Mouse (Mus musculus) MN1 (cell line): ENCODE measurements around the gene Prpf8.
"Not testable (repeated sequence)": the region's sequence is repeated elsewhere in the genome, so short reads cannot be mapped to it uniquely, and the experiment has no call there.

Experiments
- DNase-seq: peaks from one replicate; pipeline ENCODE4 v3.0.0-alpha.2; 2016; ENCODE audit warnings: low spot score

Prpf8 gene

DNA sequence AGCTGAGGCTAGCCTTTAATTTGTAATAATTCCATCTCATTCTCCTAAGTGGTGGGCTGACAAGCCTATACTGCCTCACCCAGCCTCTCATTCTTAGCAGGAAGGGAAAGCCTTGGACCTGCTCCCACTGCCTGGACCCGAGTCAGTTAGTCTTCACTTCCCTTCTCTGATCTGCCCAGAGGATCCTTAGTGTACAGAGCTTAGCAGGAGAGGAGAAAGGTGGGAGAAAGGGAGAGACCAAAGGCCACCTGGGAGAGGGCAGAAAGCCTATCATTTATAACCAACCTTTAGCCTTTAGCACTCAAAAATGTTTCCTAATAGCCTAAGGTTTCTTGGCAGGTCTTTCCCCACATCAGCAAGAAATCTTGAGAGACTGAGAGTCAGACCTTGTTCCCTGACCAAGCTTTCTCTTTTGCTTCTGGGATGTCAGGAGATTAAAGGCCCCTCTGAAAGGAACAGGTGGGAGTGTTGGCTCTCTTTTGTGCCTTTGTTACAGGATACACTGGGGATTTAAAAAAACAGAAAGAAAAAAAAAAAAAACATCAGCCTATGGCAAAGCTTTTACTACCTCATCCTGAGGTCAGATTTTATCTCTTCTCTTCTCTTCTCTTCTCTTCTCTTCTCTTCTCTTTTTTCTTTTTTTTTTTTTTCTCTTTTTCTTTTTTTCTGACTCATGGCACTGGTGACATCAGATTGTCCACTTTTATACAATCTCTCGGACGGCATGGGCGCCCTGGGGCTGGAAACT is 47.8 kb downstream of the Prpf8 start:
- no peak for DNase-seq

GRCm38 (mm10) chr11:75535106-75535795 is 48.6 kb downstream of the Prpf8 start:
- DNase-seq: no peak

DNA sequence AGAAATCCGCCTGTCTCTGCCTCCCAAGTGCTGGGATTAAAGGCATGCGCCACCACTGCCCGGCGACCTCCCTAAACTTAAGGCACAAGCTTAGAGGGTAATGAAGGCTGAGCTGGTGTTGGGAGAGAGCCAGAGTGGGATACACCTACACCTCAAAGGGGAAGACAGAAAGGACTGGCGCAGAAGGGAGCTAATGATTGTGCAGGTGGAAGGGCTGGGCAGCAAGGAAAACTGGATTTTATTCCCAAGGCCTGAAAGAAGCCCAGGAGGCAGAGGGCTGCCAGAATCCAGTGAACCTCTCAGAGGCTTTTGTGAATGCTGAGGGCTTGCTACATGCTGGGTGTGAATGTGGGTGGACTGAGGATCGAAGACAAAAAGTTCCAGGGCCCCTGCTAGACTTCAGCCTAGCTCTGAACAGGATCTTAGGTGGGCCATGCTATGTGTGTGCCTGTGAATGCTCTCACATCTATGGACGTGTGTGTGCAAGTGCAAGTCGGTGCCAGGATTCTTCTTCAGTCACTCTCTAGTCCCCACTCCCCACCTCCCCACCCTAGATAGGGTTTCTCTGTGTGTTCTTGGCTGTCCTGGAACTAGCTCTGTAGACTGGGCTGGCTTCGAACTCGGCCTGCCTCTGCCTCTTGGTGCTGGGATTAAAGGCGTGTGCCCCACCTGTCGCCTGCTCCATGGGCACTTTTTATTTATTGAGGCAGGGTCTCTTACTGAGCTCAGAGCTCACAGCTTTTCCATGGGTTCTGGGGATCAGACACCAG is 49.8 kb downstream of the Prpf8 start:
- DNase-seq: no peak

DNA sequence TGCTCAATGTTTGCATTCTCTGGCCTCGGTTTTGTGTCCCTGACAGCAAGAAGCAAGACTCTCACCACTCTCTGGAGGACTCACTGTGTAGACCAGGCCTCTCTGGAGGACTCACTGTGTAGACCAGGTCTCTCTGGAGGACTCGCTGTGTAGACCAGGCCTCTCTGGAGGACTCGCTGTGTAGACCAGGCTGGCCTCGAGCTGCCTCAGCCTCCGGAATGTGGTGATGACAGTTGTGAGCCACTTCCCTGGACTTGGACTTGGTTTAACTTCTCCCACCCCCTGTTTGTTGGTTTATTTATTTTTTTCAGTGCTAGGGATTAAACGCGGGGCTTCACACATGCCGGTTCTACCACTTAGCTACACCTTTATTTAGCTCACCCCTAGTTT is 50.4 kb downstream of the Prpf8 start:
- DNase-seq: no peak

- DNase-seq: peak; percentile 28
These were observed 51.0 kb downstream of the Prpf8 start for GRCm38 (mm10) chr11:75537491-75538183.

- no peak for DNase-seq
These were observed 51.8 kb downstream of the Prpf8 start for GRCm38 (mm10) chr11:75538184-75538969.

DNA sequence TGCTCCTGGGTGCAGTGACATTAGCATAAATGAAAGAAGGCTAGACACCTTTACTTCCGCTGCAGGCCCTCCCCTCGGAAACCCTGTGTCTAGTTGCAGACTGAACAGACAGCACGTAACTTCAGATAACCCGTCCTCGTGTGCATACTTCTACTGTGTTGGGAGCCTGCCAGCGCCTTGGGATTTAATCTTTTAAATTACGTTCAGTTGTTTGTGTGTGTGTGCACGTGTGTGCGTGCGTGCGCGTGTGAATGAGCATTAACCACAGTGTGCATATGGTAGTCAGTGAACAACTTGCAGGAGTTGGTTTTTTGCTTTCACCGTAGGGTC is 52.3 kb downstream of the Prpf8 start:
- no peak for DNase-seq

DNA sequence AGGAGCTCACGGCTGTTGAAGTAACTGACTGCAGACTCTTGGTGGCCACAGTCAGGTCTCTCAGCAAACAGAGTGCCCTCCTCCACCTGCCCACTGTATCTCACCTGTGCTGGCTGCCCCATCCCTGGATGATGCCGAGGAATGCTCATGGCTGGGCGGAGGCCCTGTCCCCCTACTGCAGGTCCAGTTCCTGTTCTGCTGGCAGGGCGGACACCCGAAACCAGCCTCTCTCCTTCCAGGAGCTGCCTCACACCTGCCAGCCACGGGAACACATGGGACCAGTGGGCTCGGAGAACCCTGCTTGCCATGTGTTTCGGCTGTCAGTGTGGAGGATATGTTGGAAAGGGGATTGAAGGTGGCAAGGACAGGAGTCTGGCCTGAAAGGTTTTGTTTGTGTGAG is 53.6 kb downstream of the Prpf8 start:
- no peak for DNase-seq

GRCm38 (mm10) chr11:75540710-75541581 is 54.3 kb downstream of the Prpf8 start:
- no peak for DNase-seq

DNA sequence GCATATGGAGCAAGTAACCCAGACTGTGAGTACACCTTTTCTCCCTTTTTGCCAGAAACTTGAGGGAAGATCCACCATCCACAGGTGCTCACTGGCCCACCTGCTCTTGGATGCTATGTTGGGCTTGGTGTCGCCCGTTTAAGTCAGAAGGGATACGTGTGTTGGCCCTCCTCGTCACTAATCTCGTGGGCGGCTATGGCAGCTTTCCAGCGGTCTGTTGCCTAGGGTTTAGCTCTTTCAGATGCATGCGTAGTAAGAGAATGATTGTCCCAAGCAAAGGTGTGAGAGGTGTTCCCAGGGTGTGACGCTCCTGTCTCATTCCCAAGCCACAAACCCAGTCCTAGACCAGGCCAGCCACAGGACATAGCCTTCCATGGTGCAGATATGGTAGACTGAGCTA is 58.1 kb downstream of the Prpf8 start:
- DNase-seq: no peak

DNA sequence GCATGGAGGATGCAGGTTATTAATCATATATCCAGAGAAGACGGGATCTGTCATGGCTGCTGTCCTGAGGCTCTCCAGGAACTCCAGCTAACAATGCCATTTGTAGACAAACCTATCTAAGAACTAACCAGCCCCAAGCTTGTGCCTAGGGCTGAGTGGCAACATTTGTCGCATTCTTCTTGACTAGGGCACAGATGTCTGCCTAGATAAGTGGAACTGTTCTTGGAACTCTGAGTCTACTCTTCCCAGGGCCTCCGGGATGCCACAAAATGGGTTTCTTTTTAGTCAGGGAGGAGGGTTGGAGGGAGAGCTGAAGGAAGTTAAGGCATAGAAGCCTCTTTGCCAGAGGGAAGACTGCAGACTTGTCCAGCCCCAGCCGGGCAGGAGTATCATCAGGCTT is 59.4 kb downstream of the Prpf8 start:
- DNase-seq: no peak

GRCm38 (mm10) chr11:75549658-75550111 is 63.1 kb downstream of the Prpf8 start:
- DNase-seq: peak; percentile 42

DNA sequence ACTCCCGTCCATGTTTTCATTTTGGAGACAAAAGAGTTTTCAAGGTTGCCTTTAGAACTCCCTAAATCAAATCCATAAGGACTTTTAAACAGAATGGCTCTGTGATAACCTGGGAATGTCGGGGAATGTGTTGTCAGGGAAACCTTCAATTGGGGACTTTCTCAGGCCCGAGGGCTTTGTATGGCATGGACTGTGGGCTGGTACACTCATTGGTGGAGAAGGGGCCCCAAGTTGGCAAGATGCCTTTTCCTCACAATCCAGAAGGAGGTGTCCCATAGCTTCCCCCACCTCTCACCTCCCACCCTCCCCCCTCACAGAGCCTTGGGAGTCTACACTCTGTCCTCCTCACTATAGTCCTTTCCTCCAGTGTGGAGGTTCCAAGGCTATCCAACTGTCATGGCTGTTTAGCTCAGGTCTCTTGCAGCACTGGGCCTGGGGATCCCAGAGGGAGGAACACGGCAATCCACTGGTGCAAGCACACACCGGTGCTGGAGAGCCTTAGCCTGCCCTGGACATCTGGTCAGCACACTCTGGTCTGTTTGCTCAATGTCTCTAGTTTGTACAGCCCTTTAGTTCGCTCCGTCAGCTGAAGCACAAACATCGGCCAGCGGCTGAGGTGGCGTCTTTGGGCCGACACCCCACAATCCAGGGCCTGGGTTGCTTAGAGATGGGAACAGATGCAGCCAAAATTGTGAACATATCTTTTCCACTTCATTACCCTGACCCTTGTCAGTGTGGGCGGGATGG is 63.8 kb downstream of the Prpf8 start:
- DNase-seq: no peak

DNA sequence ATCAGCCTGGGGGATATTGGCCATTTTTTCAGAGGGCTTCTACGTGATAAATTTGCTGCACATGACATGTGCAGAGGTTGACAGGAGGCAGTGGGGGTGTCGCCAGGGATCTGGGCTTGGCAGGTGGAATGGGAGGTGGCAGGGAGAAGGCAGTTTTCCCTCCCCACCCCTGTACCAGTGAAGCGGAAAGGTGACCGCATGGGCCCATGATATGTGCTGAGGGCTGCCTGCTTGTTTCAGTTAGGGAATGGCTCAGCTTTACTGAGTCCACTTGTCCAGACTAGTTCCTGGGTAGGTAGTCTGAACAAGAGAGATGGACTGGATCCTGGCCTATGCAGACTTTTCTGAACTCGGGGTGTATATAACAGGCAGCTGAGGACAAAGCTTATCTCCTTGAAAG is 64.7 kb downstream of the Prpf8 start:
- DNase-seq: no peak

- DNase-seq: peak; percentile 68
These were observed 65.4 kb downstream of the Prpf8 start for GRCm38 (mm10) chr11:75551961-75552441.

DNA sequence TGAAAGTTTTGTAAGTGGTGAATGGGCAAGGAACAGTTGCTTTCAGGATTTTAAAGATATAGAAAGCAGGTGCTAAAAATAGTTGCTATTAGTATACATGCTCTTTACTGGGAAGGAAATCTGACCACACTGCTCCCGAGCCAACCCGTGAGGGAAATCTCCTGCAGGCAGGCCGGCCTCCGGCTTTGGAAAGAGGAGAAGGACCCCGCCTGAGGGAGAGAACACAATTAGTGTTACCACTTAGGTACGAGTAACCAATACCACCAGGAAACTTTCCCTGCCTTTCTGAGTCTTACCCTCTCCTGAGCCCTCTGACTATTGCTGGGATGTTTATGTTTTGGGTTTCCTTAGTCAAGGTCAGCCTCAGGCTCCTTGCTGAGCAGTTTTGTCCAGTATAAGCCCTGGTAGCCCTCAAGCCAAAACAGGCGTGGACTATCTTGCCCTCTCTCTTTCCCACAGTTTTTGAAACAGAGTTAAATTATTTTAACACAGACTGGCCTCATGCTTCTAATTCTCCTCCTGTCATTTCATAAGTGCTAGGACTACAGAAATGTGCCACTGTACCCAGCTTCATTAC is 66.4 kb downstream of the Prpf8 start:
- DNase-seq: no peak

DNA sequence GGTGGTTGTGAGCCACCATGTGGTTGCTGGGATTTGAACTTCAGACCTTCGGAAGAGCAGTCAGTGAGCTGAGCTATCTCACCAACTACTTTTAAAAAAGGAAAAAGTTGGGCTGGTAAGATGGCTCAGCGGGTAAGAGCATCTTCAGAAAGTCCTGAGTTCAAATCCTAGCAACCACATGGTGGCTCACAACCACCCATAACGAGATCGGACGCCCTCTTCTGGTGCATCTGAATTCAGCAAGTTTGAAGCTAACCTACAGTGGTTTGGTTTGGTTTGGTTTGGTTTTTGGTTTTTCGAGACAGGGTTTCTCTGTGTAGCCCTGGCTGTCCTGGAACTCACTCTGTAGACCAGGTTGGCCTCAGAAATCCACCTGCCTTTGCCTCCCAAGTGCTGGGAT is 69.4 kb downstream of the Prpf8 start:
- DNase-seq: not testable (repeated sequence)

DNA sequence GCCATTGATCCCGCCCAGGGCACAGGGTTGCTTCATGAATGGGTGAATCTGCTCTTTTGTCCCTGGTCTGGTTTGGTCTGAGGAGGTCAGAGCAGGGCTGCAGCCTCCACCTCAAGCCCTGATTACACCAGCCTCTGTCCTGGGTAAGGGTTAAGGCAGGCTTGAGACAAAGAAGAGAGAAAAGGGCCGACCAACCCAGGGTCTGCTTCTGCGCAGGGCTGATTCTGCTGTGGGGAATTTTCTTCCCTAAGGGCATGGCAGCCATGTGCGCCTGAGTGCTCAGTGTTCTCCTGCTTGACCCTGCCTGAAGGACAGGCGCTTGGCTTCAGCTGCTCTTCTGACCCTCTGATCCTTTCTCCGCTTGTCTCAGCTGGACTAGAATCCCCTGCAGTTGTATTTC is 70.5 kb downstream of the Prpf8 start:
- DNase-seq: no peak

- DNase-seq: no peak
These were observed 71.5 kb downstream of the Prpf8 start for GRCm38 (mm10) chr11:75558101-75558500.
